Mouse (Mus musculus): Measurements from ENCODE around the gene Mpp4. TPM values are rescaled to one million over a fixed set of nuclear protein-coding genes. Genes with fewer than 3 reads are reported as not detected.

Gene Mpp4
- polyA plus RNA-seq, 1 experiment from 2014 or later, result 0.27 TPM

GRCm38 (mm10) chr1:59183045-59183444, 19.9 kb upstream of the Mpp4 start:
- H3K36me3 ChIP-seq (ENCODE audit: poor library complexity, severe bottlenecking), result peaks cover 63% of the 10 kb centered on the region
- no peak for ATAC-seq
- H3K9me3 ChIP-seq (replicated peaks), result no peaks in the 10 kb centered on the region
- no peak overlapping the region for H3K4me3 ChIP-seq
- no peak overlapping the region for H3K27ac ChIP-seq
- WGBS, result 92% methylated on average over 4 of the region's 4 CpGs
- H3K4me1 ChIP-seq, result no peaks in the 10 kb centered on the region
- H3K4me2 ChIP-seq, result no peak overlapping the region
- H3K27me3 ChIP-seq, result no peaks in the 10 kb centered on the region
- no peak overlapping the region for H3K9ac ChIP-seq

- H3K27me3 ChIP-seq, result no peaks in the 10 kb centered on the region
- no peaks in the 10 kb centered on the region for H3K9me3 ChIP-seq (replicated peaks)
- peaks cover 69% of the 10 kb centered on the region for H3K36me3 ChIP-seq (ENCODE audit: poor library complexity, severe bottlenecking)
- no peak overlapping the region for H3K4me2 ChIP-seq
- no peak overlapping the region for H3K9ac ChIP-seq
- WGBS, result 90% methylated on average over 2 of the region's 2 CpGs
- H3K4me1 ChIP-seq, result no peaks in the 10 kb centered on the region
- H3K27ac ChIP-seq, result no peak overlapping the region
- no peak for ATAC-seq
- H3K4me3 ChIP-seq, result no peak overlapping the region
Measured at GRCm38 (mm10) chr1:59182373-59182772, 19.2 kb upstream of the Mpp4 start.

- 95% methylated on average over 3 of the region's 3 CpGs for WGBS
- peaks cover 68% of the 10 kb centered on the region for H3K36me3 ChIP-seq (ENCODE audit: poor library complexity, severe bottlenecking)
- no peaks in the 10 kb centered on the region for H3K27me3 ChIP-seq
- no peak overlapping the region for H3K4me2 ChIP-seq
- H3K4me3 ChIP-seq, result no peak overlapping the region
- no peaks in the 10 kb centered on the region for H3K9me3 ChIP-seq (replicated peaks)
- no peak overlapping the region for H3K9ac ChIP-seq
- no peak for ATAC-seq
- no peaks in the 10 kb centered on the region for H3K4me1 ChIP-seq
- no peak overlapping the region for H3K27ac ChIP-seq
Measured at GRCm38 (mm10) chr1:59180003-59180402, 16.8 kb upstream of the Mpp4 start.

GRCm38 (mm10) chr1:59178401-59178800, 15.2 kb upstream of the Mpp4 start:
- H3K27me3 ChIP-seq, result no peaks in the 10 kb centered on the region
- H3K27ac ChIP-seq, result no peak overlapping the region
- no peak for ATAC-seq
- no peak overlapping the region for H3K4me3 ChIP-seq
- H3K9me3 ChIP-seq (replicated peaks), result no peaks in the 10 kb centered on the region
- no peaks in the 10 kb centered on the region for H3K4me1 ChIP-seq
- no peak overlapping the region for H3K4me2 ChIP-seq
- no peak overlapping the region for H3K9ac ChIP-seq
- peaks cover 68% of the 10 kb centered on the region for H3K36me3 ChIP-seq (ENCODE audit: poor library complexity, severe bottlenecking)
- WGBS, result 91% methylated on average over 10 of the region's 10 CpGs

- no peak for ATAC-seq
- WGBS, result 86% methylated on average over 10 of the region's 10 CpGs
- Histone ChIP-seq H3K4me2 (no peak overlapping the region), H3K9ac (no peak overlapping the region), H3K36me3 (ENCODE audit: poor library complexity, severe bottlenecking) (peaks cover 72% of the 10 kb centered on the region), H3K9me3 (replicated peaks) (no peaks in the 10 kb centered on the region), H3K4me3 (no peak overlapping the region), H3K27me3 (no peaks in the 10 kb centered on the region), H3K27ac (no peak overlapping the region), H3K4me1 (no peaks in the 10 kb centered on the region)
Measured at GRCm38 (mm10) chr1:59174514-59175373, 11.6 kb upstream of the Mpp4 start.

- Histone ChIP-seq H3K4me1 (no peaks in the 10 kb centered on the region), H3K27me3 (no peaks in the 10 kb centered on the region), H3K9me3 (replicated peaks) (no peaks in the 10 kb centered on the region), H3K27ac (no peak overlapping the region), H3K36me3 (ENCODE audit: poor library complexity, severe bottlenecking) (peaks cover 64% of the 10 kb centered on the region), H3K4me2 (no peak overlapping the region), H3K9ac (no peak overlapping the region), H3K4me3 (no peak overlapping the region)
- WGBS, result 96% methylated on average over 5 of the region's 5 CpGs
- no peak for ATAC-seq
Measured at GRCm38 (mm10) chr1:59173023-59173422, 9.8 kb upstream of the Mpp4 start.

GRCm38 (mm10) chr1:59171875-59172274, 8.7 kb upstream of the Mpp4 start:
- ATAC-seq, result no peak
- WGBS, result 89% methylated on average over 5 of the region's 5 CpGs
- peaks cover 64% of the 10 kb centered on the region for H3K36me3 ChIP-seq (ENCODE audit: poor library complexity, severe bottlenecking)
- no peak overlapping the region for H3K27ac ChIP-seq
- no peaks in the 10 kb centered on the region for H3K4me1 ChIP-seq
- no peak overlapping the region for H3K9ac ChIP-seq
- H3K27me3 ChIP-seq, result no peaks in the 10 kb centered on the region
- no peaks in the 10 kb centered on the region for H3K9me3 ChIP-seq (replicated peaks)
- H3K4me3 ChIP-seq, result no peak overlapping the region
- H3K4me2 ChIP-seq, result no peak overlapping the region

GRCm38 (mm10) chr1:59170290-59170689, 7.1 kb upstream of the Mpp4 start:
- Histone ChIP-seq H3K9me3 (replicated peaks) (no peaks in the 10 kb centered on the region), H3K36me3 (ENCODE audit: poor library complexity, severe bottlenecking) (peaks cover 69% of the 10 kb centered on the region), H3K27me3 (no peaks in the 10 kb centered on the region), H3K27ac (no peak overlapping the region), H3K4me2 (no peak overlapping the region), H3K4me1 (no peaks in the 10 kb centered on the region), H3K4me3 (no peak overlapping the region), H3K9ac (no peak overlapping the region)
- WGBS, result 70% methylated on average over 8 of the region's 8 CpGs
- no peak for ATAC-seq

GRCm38 (mm10) chr1:59169586-59169985, 6.4 kb upstream of the Mpp4 start:
- Histone ChIP-seq H3K4me1 (no peaks in the 10 kb centered on the region), H3K9me3 (replicated peaks) (no peaks in the 10 kb centered on the region), H3K36me3 (ENCODE audit: poor library complexity, severe bottlenecking) (peaks cover 63% of the 10 kb centered on the region), H3K4me2 (no peak overlapping the region), H3K4me3 (no peak overlapping the region), H3K27ac (no peak overlapping the region), H3K9ac (no peak overlapping the region), H3K27me3 (no peaks in the 10 kb centered on the region)
- ATAC-seq, result no peak
- WGBS, result 91% methylated on average over 6 of the region's 6 CpGs

- H3K9me3 ChIP-seq (replicated peaks), result no peaks in the 10 kb centered on the region
- no peak overlapping the region for H3K4me2 ChIP-seq
- no peak overlapping the region for H3K4me3 ChIP-seq
- H3K27ac ChIP-seq, result no peak overlapping the region
- H3K36me3 ChIP-seq (ENCODE audit: poor library complexity, severe bottlenecking), result peaks cover 63% of the 10 kb centered on the region
- peaks cover 7% of the 10 kb centered on the region; the same call in 1 of the 2 replicates for H3K4me1 ChIP-seq
- H3K27me3 ChIP-seq, result no peaks in the 10 kb centered on the region
- 92% methylated on average over 2 of the region's 2 CpGs for WGBS
- H3K9ac ChIP-seq, result no peak overlapping the region
- no peak for ATAC-seq
Measured at GRCm38 (mm10) chr1:59168556-59168955, 5.4 kb upstream of the Mpp4 start.

- H3K4me3 ChIP-seq, result no peak overlapping the region
- peaks cover 62% of the 10 kb centered on the region for H3K36me3 ChIP-seq (ENCODE audit: poor library complexity, severe bottlenecking)
- no peaks in the 10 kb centered on the region for H3K27me3 ChIP-seq
- peaks cover 14% of the 10 kb centered on the region; the same call in 1 of the 2 replicates for H3K4me1 ChIP-seq
- H3K9ac ChIP-seq, result no peak overlapping the region
- ATAC-seq, result no peak
- H3K4me2 ChIP-seq, result no peak overlapping the region
- no peaks in the 10 kb centered on the region for H3K9me3 ChIP-seq (replicated peaks)
- 87% methylated on average over 4 of the region's 4 CpGs for WGBS
- H3K27ac ChIP-seq, result no peak overlapping the region
Measured at GRCm38 (mm10) chr1:59167654-59168425, 4.7 kb upstream of the Mpp4 start.

GRCm38 (mm10) chr1:59166232-59166905, 3.2 kb upstream of the Mpp4 start:
- H3K9ac ChIP-seq, result no peak overlapping the region
- H3K27ac ChIP-seq, result no peak overlapping the region
- 88% methylated on average over 9 of the region's 9 CpGs for WGBS
- no peak overlapping the region for H3K4me2 ChIP-seq
- no peaks in the 10 kb centered on the region for H3K9me3 ChIP-seq (replicated peaks)
- no peak overlapping the region for H3K4me3 ChIP-seq
- peaks cover 22% of the 10 kb centered on the region; the same call in 1 of the 2 replicates for H3K4me1 ChIP-seq
- H3K36me3 ChIP-seq (ENCODE audit: poor library complexity, severe bottlenecking), result peaks cover 50% of the 10 kb centered on the region
- no peak for ATAC-seq
- no peaks in the 10 kb centered on the region for H3K27me3 ChIP-seq

Data from forebrain, embryonic 13.5 days (tissue).